Mouse (Mus musculus): ENCODE data around the gene Platr17.
A peak's percentile ranks its signal among the peaks of the same experiment; 100 is the strongest.
"Not testable (repeated sequence)": the region's sequence is repeated elsewhere in the genome, so short reads cannot be mapped to it uniquely, and the experiment has no call there.

Gene Platr17

GRCm38 (mm10) chr17:33904835-33905234, at the start of gene Platr17:
Gene Platr17 (plus strand): TSS chr17:33905135.
- DNase-seq (ENCODE audit: inconsistent age in 2 of 2, low spot score in 1 of 2), result not testable (repeated sequence)

- DNase-seq (ENCODE audit: inconsistent age in 2 of 2, low spot score in 1 of 2), result no peak
Observed at GRCm38 (mm10) chr17:33857816-33858215, 47.1 kb upstream of the Platr17 start.

GRCm38 (mm10) chr17:33865330-33866030, 39.5 kb upstream of the Platr17 start:
- peak; percentile 63 to 84 for DNase-seq (ENCODE audit: inconsistent age in 2 of 2, low spot score in 1 of 2)

- not testable (repeated sequence) for DNase-seq (ENCODE audit: inconsistent age in 2 of 2, low spot score in 1 of 2)
Observed at GRCm38 (mm10) chr17:33873537-33873936, 31.4 kb upstream of the Platr17 start, which contains the start of gene Gm7029. Gene Gm7029 (plus strand): TSS chr17:33873837.

DNA sequence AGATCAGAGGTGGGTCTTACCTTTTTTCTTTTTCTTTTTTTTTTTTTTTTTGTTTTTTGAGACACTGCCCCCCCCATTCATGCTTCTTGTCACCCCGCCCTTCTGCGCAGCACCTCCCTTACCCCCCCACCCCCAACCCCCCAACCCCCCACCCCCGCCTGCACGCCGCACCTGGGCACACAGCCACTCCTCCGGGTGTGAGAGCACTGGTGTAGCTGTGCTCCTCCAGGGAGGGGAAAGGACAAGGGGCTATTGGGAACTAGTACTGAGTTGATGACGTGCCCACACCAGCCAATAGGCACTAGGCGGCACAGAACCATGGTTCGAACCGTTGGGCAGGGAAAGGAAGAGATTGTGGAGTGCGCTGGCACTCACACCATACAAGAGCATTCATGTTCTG, 30.5 kb upstream of the Platr17 start:
- no peak for DNase-seq (ENCODE audit: inconsistent age in 2 of 2, low spot score in 1 of 2)

DNA sequence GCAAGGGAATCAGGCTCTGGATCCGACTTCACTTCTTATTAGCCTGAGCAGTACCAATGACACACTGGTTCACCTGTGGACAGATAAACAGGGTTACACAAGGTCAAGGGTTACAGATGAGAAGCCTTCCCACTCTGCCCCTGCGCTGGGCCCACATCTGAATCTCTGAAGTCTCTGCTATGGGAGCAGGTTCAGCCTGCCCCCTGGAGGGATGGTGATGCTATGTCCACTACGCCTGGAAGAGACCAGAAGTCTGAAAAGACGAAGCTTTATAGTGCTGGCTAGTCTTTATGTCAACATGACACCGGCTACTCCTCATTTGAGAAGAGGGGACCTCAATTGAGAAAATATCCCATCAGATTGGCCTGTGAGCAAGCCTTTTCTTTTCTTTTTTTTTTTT, 29.1 kb upstream of the Platr17 start:
- DNase-seq (ENCODE audit: inconsistent age in 2 of 2, low spot score in 1 of 2), result peak in 1 of 2 experiments; percentile 51

- DNase-seq (ENCODE audit: inconsistent age in 2 of 2, low spot score in 1 of 2), result not testable (repeated sequence)
Observed at GRCm38 (mm10) chr17:33884320-33884719, 20.6 kb upstream of the Platr17 start.

DNA sequence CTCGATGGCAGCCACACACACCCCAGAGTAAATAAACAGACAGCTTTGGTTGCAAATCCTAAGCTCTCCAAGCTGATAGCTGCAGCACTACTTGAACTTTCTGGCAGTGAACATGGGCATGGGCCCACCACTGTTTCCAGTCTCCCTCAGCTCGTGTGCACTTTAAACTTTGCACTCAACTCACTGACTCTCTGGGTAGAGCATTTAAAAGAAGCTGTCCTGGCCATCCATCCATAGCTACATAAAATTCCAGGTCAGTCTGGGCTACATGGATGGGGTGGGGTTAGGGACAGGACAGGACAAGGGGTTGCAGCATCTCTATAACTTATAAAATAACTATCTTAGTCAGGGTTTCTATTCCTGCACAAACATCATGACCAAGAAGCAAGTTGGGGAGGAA, 17.1 kb upstream of the Platr17 start:
- not testable (repeated sequence) for DNase-seq (ENCODE audit: inconsistent age in 2 of 2, low spot score in 1 of 2)

DNA sequence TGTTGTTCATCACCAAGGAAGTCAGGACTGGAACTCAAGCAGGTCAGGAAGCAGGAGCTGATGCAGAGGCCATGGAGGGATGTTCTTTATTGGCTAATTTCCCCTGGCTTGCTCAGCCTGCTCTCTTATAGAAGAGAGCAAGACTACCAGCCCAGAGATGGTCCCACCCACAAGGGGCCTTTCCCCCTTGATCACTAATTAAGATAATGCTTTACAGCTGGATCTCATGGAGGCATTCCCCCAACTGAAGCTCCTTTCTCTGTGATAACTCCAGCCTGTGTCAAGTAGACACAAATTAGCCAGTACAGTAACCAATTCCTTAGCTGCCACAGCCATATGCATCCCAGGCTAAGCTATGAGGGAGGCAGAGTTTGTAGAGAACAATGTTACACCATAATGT, 16.7 kb upstream of the Platr17 start:
- not testable (repeated sequence) for DNase-seq (ENCODE audit: inconsistent age in 2 of 2, low spot score in 1 of 2)

DNA sequence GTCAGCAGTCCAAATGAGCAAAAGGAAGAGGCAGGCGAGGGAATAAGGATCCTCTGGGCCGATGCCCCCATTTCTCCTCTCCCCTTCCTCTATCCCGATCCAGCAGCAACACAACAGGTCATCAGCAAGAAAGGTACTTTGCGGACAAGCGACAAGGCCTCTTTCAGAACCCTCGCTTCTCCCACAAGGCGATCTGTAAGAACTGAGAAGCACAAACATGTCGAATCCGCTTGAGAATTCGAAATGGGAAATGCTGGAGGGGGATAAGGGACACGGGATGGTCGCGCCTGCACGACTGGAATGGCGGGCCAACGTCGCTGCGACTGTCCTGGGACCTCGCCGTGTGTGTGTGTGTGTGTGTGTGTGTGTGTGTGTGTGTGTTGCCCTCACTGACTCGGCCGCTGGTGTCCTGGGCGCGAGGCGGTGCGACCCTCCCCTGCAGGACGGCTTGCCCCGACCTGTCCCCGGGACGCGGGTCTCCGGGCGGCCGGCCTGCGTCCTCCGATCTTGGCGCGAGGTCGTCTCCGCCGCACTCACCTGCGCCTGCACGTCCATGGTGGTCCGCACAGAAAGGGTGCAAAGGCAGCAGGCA, 14.9 kb upstream of the Platr17 start:
- not testable (repeated sequence) for DNase-seq (ENCODE audit: inconsistent age in 2 of 2, low spot score in 1 of 2)

DNA sequence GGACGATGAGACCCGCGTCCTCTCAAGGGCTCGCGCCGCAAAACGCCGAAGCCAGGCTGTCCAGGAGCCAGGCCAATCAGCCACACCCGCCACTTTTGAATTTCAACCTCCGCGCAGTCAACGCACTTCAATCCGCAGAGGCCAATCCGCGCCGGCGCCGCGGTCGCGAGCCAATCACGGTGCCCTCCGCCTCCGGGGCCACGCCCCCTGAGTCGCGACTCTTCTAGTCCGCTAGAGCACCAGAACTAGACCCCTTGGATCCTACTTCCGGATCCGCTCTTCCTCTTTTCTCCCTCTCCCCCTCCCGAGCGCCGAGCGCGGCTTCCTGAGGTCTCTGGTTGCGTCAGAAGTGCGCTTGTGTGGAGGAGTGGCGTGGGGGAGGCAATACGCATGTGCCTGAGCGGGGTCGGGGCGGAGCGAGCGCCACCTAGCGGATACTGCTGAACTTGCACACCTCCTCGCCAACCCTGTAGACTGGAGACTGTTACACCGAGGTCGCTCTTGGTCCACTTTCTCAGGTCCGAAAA, 14.3 kb upstream of the Platr17 start, which contains the start of gene Kifc1:
Gene Kifc1 (minus strand): TSS at position 129 of the 527 bp plus-strand sequence.
- peak; percentile 100 for DNase-seq (ENCODE audit: inconsistent age in 2 of 2, low spot score in 1 of 2)

- no peak for DNase-seq (ENCODE audit: inconsistent age in 2 of 2, low spot score in 1 of 2)
Observed at GRCm38 (mm10) chr17:33891357-33891756, 13.6 kb upstream of the Platr17 start.

GRCm38 (mm10) chr17:33891892-33892291, 13.0 kb upstream of the Platr17 start:
- DNase-seq (ENCODE audit: inconsistent age in 2 of 2, low spot score in 1 of 2), result not testable (repeated sequence)

DNA sequence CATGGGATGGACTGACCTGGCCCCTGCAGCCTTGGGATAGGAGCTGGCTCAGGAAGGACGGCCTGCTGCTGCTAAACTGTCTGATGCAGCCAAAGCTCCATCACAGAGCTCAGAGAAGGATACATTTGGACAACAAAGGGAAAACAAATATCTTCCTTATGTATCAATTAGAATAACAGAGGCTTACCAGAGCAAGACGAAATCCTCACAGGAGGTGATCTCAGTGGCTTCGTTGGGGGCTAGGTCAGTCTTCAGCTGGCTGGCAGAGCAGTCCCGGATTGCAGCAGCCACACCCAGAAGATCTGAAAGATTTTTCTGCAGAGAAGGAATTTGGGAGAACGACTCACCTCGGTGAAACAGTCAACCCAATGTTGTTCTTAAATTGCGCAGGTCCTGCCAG, 12.5 kb upstream of the Platr17 start:
- no peak for DNase-seq (ENCODE audit: inconsistent age in 2 of 2, low spot score in 1 of 2)

DNA sequence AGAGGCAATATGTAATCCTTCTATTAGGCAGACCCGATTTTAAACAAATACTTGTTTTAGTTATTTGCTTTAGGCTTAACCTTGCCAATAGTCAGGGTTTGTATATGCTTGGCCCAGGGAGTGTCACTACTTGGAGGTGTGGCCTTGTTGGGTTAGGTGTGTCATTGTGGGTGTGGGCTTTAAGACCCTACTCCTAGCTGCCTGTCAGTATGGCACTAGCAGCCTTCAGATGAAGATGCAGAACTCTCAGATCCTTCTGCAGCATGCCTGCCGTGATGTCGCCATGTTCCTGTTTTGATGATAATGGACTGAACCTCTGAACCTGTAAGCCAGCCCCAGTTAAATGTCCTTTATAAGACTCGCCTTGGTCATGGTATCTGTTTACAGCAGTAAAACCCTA, 11.9 kb upstream of the Platr17 start:
- DNase-seq (ENCODE audit: inconsistent age in 2 of 2, low spot score in 1 of 2), result not testable (repeated sequence)

DNA sequence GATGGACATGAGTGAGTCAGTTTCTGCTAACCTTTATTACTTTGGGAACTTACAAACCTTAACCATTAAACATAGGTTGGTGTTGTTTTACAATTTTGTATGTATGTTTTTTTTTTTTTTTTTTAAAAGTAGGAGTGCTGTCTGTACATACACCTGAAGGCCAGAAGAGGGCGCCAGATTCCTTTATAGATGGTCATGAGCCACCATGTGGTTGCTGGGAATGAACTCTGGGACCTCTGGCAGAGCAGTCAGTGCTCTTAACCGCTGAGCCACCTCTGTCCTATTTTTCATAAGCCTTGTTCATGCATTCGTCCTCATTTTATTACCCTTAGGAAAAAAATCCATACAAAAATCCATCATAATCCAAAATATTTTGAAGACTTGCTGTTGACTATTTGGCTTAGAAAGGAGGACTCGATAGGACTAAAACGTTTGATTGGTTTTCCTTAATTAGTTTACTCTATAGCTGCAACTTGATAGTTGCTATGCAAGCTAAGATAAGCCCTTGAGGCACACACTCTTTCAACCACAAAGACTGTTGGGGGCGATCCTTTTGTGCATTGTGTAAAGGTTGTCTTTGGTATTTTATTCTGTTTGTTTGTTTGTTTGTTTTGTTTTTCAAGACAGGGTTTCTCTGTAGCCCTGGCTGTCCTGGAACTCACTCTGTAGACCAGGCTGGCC, 7.7 kb upstream of the Platr17 start:
- DNase-seq (ENCODE audit: inconsistent age in 2 of 2, low spot score in 1 of 2), result peak in 1 of 2 experiments; percentile 66

- DNase-seq (ENCODE audit: inconsistent age in 2 of 2, low spot score in 1 of 2), result not testable (repeated sequence)
Observed at GRCm38 (mm10) chr17:33898193-33898592, 6.7 kb upstream of the Platr17 start.

DNA sequence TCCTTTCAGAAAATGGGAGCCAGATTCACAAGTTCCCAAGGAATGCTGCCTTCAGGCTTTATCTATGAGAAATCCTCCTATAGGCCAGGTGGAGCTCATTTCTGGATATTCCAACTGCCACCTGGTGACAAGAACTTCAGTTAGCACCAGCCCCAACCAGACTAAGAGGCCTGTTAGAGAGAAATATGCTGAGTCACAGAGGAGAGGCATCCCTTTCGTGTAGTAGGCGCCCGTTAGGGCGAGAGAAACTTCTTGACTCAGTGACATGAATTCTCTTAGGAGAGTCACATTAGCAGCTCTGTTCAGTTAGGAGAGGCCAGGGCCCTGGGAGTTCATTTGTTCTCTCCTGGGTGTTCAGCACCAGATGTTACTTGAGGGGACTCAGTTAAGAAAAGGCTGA, 5.3 kb upstream of the Platr17 start:
- no peak for DNase-seq (ENCODE audit: inconsistent age in 2 of 2, low spot score in 1 of 2)

DNA sequence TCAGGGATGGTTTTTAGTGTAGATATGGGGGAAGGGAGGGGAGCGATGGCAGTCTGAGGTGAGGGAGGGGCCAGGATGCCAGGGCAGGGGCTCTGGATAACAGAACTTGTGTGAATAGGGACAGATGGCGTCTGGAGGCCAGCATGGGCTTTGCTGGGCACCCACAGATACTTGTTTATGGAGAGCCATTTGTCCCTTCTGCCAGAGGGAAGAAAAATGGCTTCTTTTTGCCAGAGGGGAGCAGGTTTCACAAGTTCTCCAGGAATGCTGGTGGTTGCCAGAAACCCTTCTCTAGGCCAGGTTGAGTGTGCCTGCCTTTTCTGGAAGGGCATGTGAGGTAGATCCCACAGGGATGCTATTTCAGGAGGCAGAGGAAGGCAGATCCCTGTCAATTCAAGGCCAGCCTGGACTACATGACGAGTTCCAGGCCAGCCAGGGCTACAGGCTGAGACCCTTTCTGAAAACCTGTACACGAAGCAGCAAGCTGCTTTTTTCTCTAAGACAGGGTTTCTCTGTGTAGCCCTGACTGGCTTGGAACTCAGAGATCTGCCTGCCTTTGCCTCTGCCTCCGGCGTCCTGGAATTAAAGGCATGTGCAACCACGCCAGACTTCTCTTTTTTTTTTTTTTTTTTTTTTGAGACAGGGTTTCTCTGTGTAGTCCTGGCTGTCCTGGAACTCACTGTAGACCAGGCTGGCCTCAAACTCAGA, 4.5 kb upstream of the Platr17 start:
- no peak for DNase-seq (ENCODE audit: inconsistent age in 2 of 2, low spot score in 1 of 2)

DNA sequence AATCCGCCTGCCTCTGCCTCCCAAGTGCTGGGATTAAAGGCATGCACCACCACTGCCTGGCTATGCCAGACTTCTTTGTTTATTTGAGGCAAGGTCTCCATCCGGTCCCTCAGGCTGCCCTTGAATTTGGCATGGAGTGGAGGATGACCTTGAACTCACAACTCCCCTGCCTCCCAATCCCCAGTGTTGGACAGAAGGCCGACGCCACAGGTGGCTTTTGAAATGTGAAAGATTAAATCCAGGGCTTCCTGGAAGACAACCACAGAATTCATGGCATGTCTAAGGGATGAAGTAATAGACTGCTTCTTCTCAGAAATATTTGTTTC, 4.0 kb upstream of the Platr17 start:
- DNase-seq (ENCODE audit: inconsistent age in 2 of 2, low spot score in 1 of 2), result no peak

DNA sequence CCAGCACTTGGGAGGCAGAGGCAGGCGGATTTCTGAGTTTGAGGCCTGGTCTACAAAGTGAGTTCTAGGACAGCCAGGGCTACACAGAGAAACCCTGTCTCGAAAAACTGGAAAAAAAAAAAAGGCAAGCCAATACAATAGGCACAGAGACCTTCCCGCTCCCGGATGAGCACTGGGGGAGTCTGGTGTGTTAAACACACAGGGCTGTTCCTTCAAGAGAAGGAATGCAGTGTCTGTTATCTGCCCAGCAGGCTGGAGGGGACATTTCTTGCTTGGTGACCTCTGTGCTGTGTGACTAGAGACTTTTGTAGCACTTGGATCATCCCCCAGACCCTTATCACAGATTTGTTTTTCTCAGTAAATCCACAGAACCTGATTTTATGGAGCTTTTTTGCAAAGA, 3.3 kb upstream of the Platr17 start:
- DNase-seq (ENCODE audit: inconsistent age in 2 of 2, low spot score in 1 of 2), result no peak

Measured in adrenal gland, adult (tissue).